Mouse (Mus musculus): ENCODE measurements around the gene Maea. TPM values are rescaled to one million over a fixed set of nuclear protein-coding genes. Genes with fewer than 3 reads are reported as not detected.
A peak's percentile ranks its signal among the peaks of the same experiment; 100 is the strongest.

Gene Maea
- polyA plus RNA-seq, 1 experiment: 114 TPM

DNA sequence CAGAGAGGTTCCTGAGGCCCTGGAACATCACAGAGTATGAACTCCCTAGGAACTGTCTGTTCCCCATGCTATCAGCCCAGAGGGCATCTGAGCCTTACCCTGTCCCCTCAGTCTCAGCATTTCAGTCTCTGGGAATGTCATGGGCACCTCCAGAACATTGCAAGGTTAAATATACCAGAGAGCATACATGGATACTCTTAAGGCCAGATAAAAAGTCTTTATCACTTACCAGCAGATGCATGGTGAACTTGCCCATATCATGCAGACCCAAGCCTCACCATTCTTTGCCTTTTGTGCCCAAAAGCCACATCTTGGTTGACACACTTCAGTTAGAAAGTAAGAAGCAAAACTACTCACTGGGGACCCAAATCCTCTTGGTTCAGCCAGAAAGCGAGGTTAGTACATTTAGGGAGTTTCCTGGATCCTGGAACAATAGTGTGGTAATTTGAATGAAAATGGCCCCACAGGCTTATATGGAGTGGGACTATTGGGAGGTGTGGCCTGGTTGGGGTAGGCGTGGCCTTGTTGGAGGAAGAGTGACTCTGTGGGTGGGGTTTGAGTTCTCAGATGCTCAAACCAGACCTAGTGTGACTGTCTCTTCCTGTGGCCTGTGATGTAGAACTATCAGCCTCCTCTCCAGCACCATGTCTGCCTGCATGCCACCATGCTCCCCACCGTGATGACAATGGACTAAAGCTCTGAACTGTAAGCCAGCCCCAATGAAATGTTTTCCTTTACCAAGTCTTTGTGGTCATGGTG lies 24.4 kb upstream of the Maea start:
- Histone ChIP-seq H3K27me3 (ENCODE audit: control insufficient read depth, insufficient read depth, insufficient read length) (peaks cover 12% of the 10 kb centered on the region), H3K36me3 (ENCODE audit: control insufficient read depth, insufficient read depth) (no peaks in the 10 kb centered on the region), H3K4me2 (ENCODE audit: low read depth) (no peak overlapping the region), H3K4me3 (no peak overlapping the region), H3K79me2 (ENCODE audit: control insufficient read depth, insufficient read depth) (no peaks in the 10 kb centered on the region), H3ac (ENCODE audit: control insufficient read depth, insufficient read length) (no peak overlapping the region)
- TF ChIP-seq CEBPB (IDR thresholded peaks at IDR 0.05; ENCODE audit: insufficient read depth, poor library complexity, severe bottlenecking): no peak
- TF ChIP-seq POLR2A (IDR thresholded peaks at IDR 0.05; ENCODE audit: insufficient read length, low read depth): no peak
- TF ChIP-seq REST (IDR thresholded peaks at IDR 0.05; ENCODE audit: insufficient read depth, insufficient read length): no peak
- TF ChIP-seq MYOG (IDR thresholded peaks at IDR 0.05; ENCODE audit: control insufficient read depth in 1 of 3, insufficient read depth in 1 of 3, insufficient read length in 2 of 3, low read depth in 2 of 3): no peak
- TF ChIP-seq TCF3 (IDR thresholded peaks at IDR 0.05; ENCODE audit: insufficient read length, low read depth): no peak
- no peak for TF ChIP-seq E2F4 (IDR thresholded peaks at IDR 0.05; ENCODE audit: insufficient read depth)
- no peak for TF ChIP-seq SRF (IDR thresholded peaks at IDR 0.05; ENCODE audit: control insufficient read depth, insufficient read length, low read depth)
- TF ChIP-seq USF1 (IDR thresholded peaks at IDR 0.05; ENCODE audit: low read depth): no peak
- TF ChIP-seq MAX (IDR thresholded peaks at IDR 0.05; ENCODE audit: low read depth): no peak
- TF ChIP-seq POLR2AphosphoS2 (IDR thresholded peaks at IDR 0.05; ENCODE audit: insufficient read length, low read depth): no peak
- TF ChIP-seq MYOD1 (IDR thresholded peaks at IDR 0.05; ENCODE audit: control insufficient read depth in 1 of 3, insufficient read length in 2 of 3, low read depth in 2 of 3): no peak
- TF ChIP-seq TCF12 (IDR thresholded peaks at IDR 0.05; ENCODE audit: insufficient read depth, poor library complexity, severe bottlenecking): no peak

DNA sequence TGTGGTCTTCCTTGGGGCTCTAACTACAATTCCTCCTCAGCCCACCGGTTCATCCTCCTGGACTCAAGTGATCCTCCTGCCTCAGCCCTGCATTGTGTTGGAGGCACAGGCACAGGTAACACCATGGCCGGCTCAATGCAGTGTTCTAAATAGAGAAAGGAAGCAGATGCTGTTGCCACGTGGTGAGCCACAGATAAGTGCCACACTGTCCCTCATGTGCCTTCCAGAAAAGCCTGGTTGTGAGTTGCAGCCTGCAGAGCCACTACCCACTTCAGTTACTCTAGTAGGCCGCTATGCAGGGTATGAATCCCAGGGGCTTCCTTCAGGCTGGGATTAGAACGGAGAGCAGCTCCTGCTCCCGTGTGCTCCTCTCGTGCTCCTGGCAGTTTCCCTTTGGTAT lies 23.1 kb upstream of the Maea start:
- no peaks in the 10 kb centered on the region for H3K36me3 ChIP-seq (ENCODE audit: control insufficient read depth, insufficient read depth)
- no peak overlapping the region for H3K4me3 ChIP-seq
- H3ac ChIP-seq (ENCODE audit: control insufficient read depth, insufficient read length): no peak overlapping the region
- no peak for TF ChIP-seq TCF3 (IDR thresholded peaks at IDR 0.05; ENCODE audit: insufficient read length, low read depth)
- no peak for TF ChIP-seq CEBPB (IDR thresholded peaks at IDR 0.05; ENCODE audit: insufficient read depth, poor library complexity, severe bottlenecking)
- no peak for TF ChIP-seq POLR2AphosphoS2 (IDR thresholded peaks at IDR 0.05; ENCODE audit: insufficient read length, low read depth)
- no peak for TF ChIP-seq TCF12 (IDR thresholded peaks at IDR 0.05; ENCODE audit: insufficient read depth, poor library complexity, severe bottlenecking)
- TF ChIP-seq MYOG (IDR thresholded peaks at IDR 0.05; ENCODE audit: control insufficient read depth in 1 of 3, insufficient read depth in 1 of 3, insufficient read length in 2 of 3, low read depth in 2 of 3): no peak
- TF ChIP-seq MAX (IDR thresholded peaks at IDR 0.05; ENCODE audit: low read depth): no peak
- H3K27me3 ChIP-seq (ENCODE audit: control insufficient read depth, insufficient read depth, insufficient read length): peaks cover 17% of the 10 kb centered on the region
- H3K79me2 ChIP-seq (ENCODE audit: control insufficient read depth, insufficient read depth): no peaks in the 10 kb centered on the region
- H3K4me2 ChIP-seq (ENCODE audit: low read depth): no peak overlapping the region

DNA sequence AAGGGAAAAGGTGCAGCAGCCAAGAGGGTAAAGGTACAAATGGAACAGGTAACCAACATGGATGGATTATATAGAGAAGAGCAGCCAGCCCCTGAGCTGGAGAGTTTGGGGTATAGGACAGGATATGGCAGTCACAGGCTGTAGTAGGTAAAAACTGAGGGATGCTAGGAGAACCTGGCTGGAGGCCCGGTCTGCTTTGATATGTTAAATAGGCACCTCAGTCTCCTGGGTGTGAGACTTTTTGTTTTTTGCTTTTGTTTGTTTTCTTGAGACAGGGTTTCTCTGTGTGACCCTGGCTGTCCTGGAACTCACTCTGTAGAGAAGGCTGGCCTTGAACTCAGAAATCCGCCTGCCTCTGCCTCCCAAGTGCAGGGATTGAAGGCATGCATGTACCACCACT lies 10.8 kb upstream of the Maea start:
- no peak for TF ChIP-seq SRF (IDR thresholded peaks at IDR 0.05; ENCODE audit: control insufficient read depth, insufficient read length, low read depth)
- TF ChIP-seq POLR2A (IDR thresholded peaks at IDR 0.05; ENCODE audit: insufficient read length, low read depth): no peak
- TF ChIP-seq TCF3 (IDR thresholded peaks at IDR 0.05; ENCODE audit: insufficient read length, low read depth): no peak
- TF ChIP-seq MAX (IDR thresholded peaks at IDR 0.05; ENCODE audit: low read depth): no peak
- no peak for TF ChIP-seq TCF12 (IDR thresholded peaks at IDR 0.05; ENCODE audit: insufficient read depth, poor library complexity, severe bottlenecking)
- no peaks in the 10 kb centered on the region for H3K36me3 ChIP-seq (ENCODE audit: control insufficient read depth, insufficient read depth)
- H3ac ChIP-seq (ENCODE audit: control insufficient read depth, insufficient read length): no peak overlapping the region
- H3K4me3 ChIP-seq: no peak overlapping the region
- H3K27me3 ChIP-seq (ENCODE audit: control insufficient read depth, insufficient read depth, insufficient read length): peaks cover 13% of the 10 kb centered on the region
- H3K79me2 ChIP-seq (ENCODE audit: control insufficient read depth, insufficient read depth): no peaks in the 10 kb centered on the region
- H3K4me2 ChIP-seq (ENCODE audit: low read depth): no peak overlapping the region

DNA sequence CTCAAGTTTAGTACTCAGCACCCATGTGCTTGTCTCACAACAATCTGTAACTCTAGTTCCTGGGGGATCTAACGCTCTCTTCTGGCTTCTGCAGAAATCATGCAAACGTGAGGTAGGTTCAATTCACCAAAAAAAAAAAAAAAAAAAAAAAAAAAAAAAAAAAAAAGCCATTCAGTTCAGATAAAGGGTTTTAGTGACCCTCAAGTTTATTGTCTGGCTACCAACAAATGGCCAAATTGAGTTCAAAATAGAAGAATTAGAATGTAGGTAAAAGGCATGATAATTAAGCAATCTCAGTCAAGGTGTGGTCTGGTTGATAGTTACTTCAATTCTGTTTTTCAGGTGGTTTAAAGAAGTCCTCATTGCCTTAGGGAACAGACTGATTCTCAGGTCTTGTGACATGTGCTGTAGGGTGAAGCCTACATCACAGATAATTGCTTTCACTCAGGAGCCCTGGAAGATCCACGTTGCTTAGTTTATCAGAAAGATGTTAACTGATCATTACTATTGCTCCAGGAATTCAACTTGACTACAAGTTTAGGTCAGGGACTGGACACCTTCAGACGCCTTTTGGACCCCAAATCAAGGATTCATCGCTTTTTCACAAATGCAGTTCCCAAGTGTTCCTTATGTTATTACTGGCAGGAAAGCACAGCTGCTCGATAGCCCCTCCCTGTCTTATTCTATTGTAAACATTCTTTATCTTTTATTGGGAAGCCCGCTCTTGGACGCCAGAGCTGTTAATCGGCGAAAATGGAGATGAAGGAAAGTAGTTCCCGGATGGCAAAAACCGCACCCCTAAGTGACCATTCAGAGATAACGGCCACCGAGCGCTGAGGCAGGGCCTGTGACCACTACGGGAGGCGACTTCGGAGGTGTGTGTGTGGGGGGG lies 682 bp upstream of the Maea start:
- peak overlapping the region; percentile 95 for H3K4me2 ChIP-seq (ENCODE audit: low read depth)
- peaks cover 39% of the 10 kb centered on the region for H3K79me2 ChIP-seq (ENCODE audit: control insufficient read depth, insufficient read depth)
- no peaks in the 10 kb centered on the region for H3K27me3 ChIP-seq (ENCODE audit: control insufficient read depth, insufficient read depth, insufficient read length)
- H3K4me3 ChIP-seq: peak overlapping the region; percentile 72
- peaks cover 4% of the 10 kb centered on the region for H3K36me3 ChIP-seq (ENCODE audit: control insufficient read depth, insufficient read depth)
- H3ac ChIP-seq (ENCODE audit: control insufficient read depth, insufficient read length): peak overlapping the region; percentile 97
- TF ChIP-seq USF1 (IDR thresholded peaks at IDR 0.05; ENCODE audit: low read depth): no peak
- no peak for TF ChIP-seq CEBPB (IDR thresholded peaks at IDR 0.05; ENCODE audit: insufficient read depth, poor library complexity, severe bottlenecking)
- no peak for TF ChIP-seq MAX (IDR thresholded peaks at IDR 0.05; ENCODE audit: low read depth)
- no peak for TF ChIP-seq MYOG (IDR thresholded peaks at IDR 0.05; ENCODE audit: control insufficient read depth in 1 of 3, insufficient read depth in 1 of 3, insufficient read length in 2 of 3, low read depth in 2 of 3)
- TF ChIP-seq POLR2A (IDR thresholded peaks at IDR 0.05; ENCODE audit: insufficient read length, low read depth): no peak
- TF ChIP-seq TCF3 (IDR thresholded peaks at IDR 0.05; ENCODE audit: insufficient read length, low read depth): no peak
- TF ChIP-seq REST (IDR thresholded peaks at IDR 0.05; ENCODE audit: insufficient read depth, insufficient read length): no peak
- TF ChIP-seq POLR2AphosphoS2 (IDR thresholded peaks at IDR 0.05; ENCODE audit: insufficient read length, low read depth): no peak
- no peak for TF ChIP-seq MYOD1 (IDR thresholded peaks at IDR 0.05; ENCODE audit: control insufficient read depth in 1 of 3, insufficient read length in 2 of 3, low read depth in 2 of 3)
- TF ChIP-seq TCF12 (IDR thresholded peaks at IDR 0.05; ENCODE audit: insufficient read depth, poor library complexity, severe bottlenecking): no peak
- TF ChIP-seq SRF (IDR thresholded peaks at IDR 0.05; ENCODE audit: control insufficient read depth, insufficient read length, low read depth): no peak
- TF ChIP-seq E2F4 (IDR thresholded peaks at IDR 0.05; ENCODE audit: insufficient read depth): no peak
